Mouse (Mus musculus) frontal cortex, adult 2 months (tissue): ENCODE results near the gene Zfp385b. TPM values are rescaled to one million over a fixed set of nuclear protein-coding genes. Genes with fewer than 3 reads are reported as not detected.
A peak's percentile ranks its signal among the peaks of the same experiment; 100 is the strongest.

Source experiments
- DNase-seq, 2 experiments: peaks; one replicate each; pipeline ENCODE4 v3.0.0; 2022; ENCODE audit warnings: low spot score in 1 of 2; ENCODE audit errors: extremely low spot score in 1 of 2
- polyA plus RNA-seq: library from polyadenylated mRNA; depleted of rRNA; stranded (reverse); fragments of >200 nt; gene quantifications from 2 replicates; pipeline ENCODE4 v1.2.3, GENCODE M21; 2012

The Zfp385b gene
- polyA plus RNA-seq, 1 experiment: 59.1 TPM

- peak in 1 of 2 experiments; percentile 76 for DNase-seq
These were observed 23.4 kb downstream of the Zfp385b start for GRCm38 (mm10) chr2:77795859-77796552.

GRCm38 (mm10) chr2:77790846-77791245 lies 28.6 kb downstream of the Zfp385b start:
- no peak for DNase-seq

- no peak for DNase-seq
These were observed 29.1 kb downstream of the Zfp385b start for GRCm38 (mm10) chr2:77790295-77790694.

DNA sequence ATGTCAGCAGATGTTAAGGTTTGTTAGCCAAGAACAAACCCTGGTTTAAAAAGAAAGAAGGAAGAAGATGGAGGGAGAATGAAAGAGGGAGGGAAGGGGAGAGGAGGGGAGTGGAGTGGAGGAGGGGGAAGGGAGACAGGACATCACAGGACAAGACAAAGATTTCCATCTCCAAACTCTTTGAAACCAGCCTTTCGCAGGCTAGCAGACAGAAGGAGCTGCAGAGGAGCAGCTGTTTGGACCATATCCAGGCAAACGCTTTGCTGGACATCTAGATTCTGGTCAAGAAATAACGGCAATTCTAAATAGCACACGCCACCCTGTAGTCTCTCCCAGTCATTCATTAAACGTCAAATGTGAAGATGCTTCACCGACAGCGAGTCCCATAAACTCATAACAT lies 38.0 kb downstream of the Zfp385b start:
- DNase-seq: no peak

DNA sequence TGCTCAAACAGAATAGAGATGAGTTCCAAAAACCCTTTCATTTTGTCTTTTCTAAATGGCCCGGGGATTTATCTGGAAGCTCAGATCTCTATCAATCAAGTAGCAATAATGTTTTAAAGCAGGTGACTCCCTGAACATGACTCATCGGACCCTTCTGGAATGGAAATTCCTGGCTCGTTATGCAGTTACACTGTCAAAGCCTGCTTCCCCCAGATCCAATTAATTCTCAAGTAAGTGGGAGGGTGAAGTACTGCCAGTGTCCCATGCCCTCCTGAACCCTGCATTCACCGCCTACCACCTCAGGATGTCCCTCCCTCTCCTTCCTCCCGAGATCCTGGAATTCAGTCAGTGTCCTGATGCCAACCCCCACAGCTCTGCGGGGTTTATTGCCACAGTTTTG lies 41.7 kb downstream of the Zfp385b start:
- peak in 1 of 2 experiments; percentile 31 for DNase-seq

DNA sequence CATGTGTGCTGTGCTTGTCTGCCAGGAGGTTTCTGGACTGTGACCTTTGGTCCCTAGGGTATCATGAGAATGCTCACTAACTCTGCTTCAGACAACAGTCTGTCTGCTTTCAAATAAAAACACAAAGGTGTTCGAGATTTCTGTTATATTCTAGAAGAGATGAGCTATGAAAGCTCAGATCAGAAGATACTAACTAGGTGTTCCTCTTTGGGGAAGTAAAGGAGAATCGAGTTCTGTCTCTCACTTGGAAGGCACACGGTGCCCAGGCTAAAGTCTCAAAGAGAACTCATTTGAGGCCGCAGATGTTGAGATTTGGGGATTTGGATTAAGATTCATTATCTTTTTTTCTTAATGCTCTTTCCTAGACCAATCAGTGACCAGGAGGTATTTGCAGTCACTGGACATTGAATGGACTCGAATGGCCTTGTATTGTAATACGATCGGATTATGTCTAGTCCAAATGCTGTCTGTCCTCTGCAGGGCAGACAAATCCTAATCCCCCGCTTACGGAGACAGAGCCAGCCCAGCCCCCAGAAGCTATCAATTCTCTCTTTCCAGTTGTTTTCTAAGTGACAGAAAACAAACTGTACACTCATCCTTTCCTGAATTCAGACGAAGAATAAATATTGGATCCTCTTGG lies 42.3 kb downstream of the Zfp385b start:
- DNase-seq: no peak

- no peak for DNase-seq
These were observed 44.1 kb downstream of the Zfp385b start for GRCm38 (mm10) chr2:77775247-77775880.

- no peak for DNase-seq
These were observed 49.3 kb downstream of the Zfp385b start for GRCm38 (mm10) chr2:77770056-77770697.

GRCm38 (mm10) chr2:77768321-77768886 lies 51.0 kb downstream of the Zfp385b start:
- DNase-seq: peak in 1 of 2 experiments; percentile 61

GRCm38 (mm10) chr2:77761967-77762366 lies 57.5 kb downstream of the Zfp385b start:
- no peak for DNase-seq

GRCm38 (mm10) chr2:77758403-77759071 lies 60.9 kb downstream of the Zfp385b start:
- peak in 1 of 2 experiments; percentile 57 for DNase-seq

DNA sequence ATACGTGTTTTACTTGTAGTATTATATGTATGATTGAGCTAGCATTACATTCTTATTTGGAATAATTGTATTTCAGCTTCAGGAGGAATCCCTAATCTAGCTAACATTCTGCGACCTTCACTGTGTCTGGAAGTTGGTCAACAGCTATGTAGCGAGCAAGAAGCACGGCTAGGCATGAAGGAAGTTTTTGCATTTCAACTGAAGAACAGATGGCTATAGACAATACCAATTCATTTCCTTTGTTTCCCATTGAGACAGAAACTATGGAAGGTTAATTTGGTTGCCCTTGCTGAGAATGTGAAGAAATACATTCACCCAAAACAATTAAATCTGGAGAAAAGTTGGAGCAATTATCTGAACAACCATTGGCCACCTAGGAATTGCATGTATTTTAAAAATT lies 66.9 kb downstream of the Zfp385b start:
- no peak for DNase-seq

GRCm38 (mm10) chr2:77749631-77750030 lies 69.8 kb downstream of the Zfp385b start:
- DNase-seq: no peak

DNA sequence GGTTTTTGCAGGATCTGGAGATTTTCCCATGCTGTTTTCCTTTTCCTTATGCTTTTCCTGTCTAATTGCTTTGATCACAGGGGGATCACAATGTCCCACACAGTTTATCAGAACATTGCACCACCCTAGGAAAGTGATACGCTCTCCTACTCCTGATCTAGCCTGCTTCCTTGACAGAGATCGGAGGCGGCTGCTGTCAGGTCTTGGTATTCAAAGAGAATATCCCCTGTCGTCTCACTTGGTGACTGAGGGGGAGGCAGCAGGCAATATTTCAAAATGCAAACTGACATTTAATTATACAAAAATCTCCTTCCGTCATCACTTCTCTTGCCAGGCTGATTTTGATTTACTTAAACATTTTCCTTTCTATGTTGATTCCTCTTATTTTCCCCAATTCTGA lies 73.0 kb downstream of the Zfp385b start:
- DNase-seq: peak in 1 of 2 experiments; percentile 38

- no peak for DNase-seq
These were observed 74.2 kb downstream of the Zfp385b start for GRCm38 (mm10) chr2:77745246-77745645.

- no peak for DNase-seq
These were observed 77.1 kb downstream of the Zfp385b start for GRCm38 (mm10) chr2:77742359-77742758.

DNA sequence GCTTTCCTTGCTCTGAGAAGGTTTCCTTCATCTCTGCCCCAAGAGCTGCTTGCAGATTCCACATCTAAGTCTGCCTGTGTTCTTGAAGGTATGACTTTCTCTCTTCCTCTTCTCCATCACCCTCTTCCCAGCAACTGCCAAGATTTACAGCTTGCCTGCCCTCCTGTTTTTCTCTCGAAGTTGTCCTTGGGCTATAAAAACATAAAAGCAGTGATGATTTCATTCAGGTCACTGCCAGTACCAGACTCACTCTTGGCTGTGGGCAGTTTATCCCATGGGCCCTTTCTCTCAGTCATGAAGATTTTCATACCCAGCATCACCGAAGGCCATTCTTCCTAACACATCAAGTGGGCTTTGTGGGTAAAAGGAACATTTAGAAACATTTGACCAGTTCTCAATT lies 89.2 kb downstream of the Zfp385b start:
- no peak for DNase-seq

- DNase-seq: no peak
These were observed 92.6 kb downstream of the Zfp385b start for GRCm38 (mm10) chr2:77726798-77727197.

DNA sequence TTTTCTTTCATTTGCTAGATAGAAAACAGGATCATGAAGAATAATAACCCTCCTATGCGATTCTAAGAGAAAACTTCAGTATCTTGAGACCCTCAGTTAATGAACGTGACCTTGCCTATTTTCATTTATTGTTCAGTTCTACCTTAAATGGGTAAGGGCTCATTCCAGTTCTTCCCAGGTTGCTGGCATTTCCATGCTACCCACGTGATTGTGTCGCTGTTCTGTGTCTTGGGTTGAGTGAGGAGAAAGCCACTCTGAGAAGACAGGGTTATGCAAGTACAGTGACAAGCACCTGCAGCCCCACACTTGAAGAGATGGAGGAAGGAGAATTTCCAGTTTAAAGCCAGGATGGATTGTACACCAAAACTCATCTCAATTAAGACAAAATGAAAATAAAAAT lies 98.6 kb downstream of the Zfp385b start:
- no peak for DNase-seq

GRCm38 (mm10) chr2:77716367-77716766 lies 103.1 kb downstream of the Zfp385b start:
- DNase-seq: no peak
